In genomic region chr10:71218228-71218892, GRCm38 (mm10) we compare ENCODE assay signal across 8 mouse cellular contexts. TPM values are rescaled to one million over a fixed set of nuclear protein-coding genes. Genes with fewer than 3 reads are reported as not detected.
DNase-seq lines count a peak whose midpoint lies in the region; ATAC-seq and TF ChIP-seq lines count a peak whose summit lies in the region.

No protein-coding gene starts in this region.

- peaks cover 7% of the 10 kb centered on the region; the same call in 1 of the 2 replicates for H3K36me3 ChIP-seq in lung, embryonic 15.5 days

- TF ChIP-seq CTCF in cerebellum, adult 2 months (IDR thresholded peaks at IDR 0.05; ENCODE audit: borderline replicate concordance, insufficient read depth, low read depth, low read length) = peak; percentile 89

- H3K4me3 ChIP-seq in cerebellum, adult 2 months (replicated peaks; ENCODE audit: insufficient read depth, low read depth, low read length) = no peak overlapping the region
- no peak overlapping the region for H3K4me3 ChIP-seq in lung, embryonic 15.5 days

- H3K27ac ChIP-seq in cerebellum, adult 2 months (ENCODE audit: insufficient read depth, low read length) = no peak overlapping the region
- H3K27ac ChIP-seq in lung, embryonic 15.5 days = no peak overlapping the region

- peaks cover 2% of the 10 kb centered on the region; the same call in 1 of the 2 replicates for H3K4me1 ChIP-seq in cerebellum, adult 2 months (ENCODE audit: control insufficient read depth, insufficient read depth, low read length)
- no peaks in the 10 kb centered on the region for H3K4me1 ChIP-seq in lung, embryonic 15.5 days

- no peak overlapping the region for H3K4me2 ChIP-seq in lung, embryonic 15.5 days

- 13% methylated on average over 8 of the region's 8 CpGs for WGBS in cerebellum, adult 2 months
- WGBS in lung, embryonic 15.5 days = 10% methylated on average over 8 of the region's 8 CpGs

- TF ChIP-seq POLR2A in cerebellum, adult 2 months (IDR thresholded peaks at IDR 0.05; ENCODE audit: borderline replicate concordance, insufficient read depth, low read length) = no peak

- H3K27me3 ChIP-seq in cerebellum, adult 2 months (ENCODE audit: control insufficient read depth, insufficient read depth, low read length) = no peaks in the 10 kb centered on the region
- no peaks in the 10 kb centered on the region for H3K27me3 ChIP-seq in lung, embryonic 15.5 days

- ATAC-seq in hematopoietic stem cell, adult 5-6 weeks (replicated peaks in 1 of 2; ENCODE audit: insufficient read depth in 1 of 2, low FRiP score in 2 of 2, low TSS enrichment in 1 of 2, low read depth in 1 of 2, poor library complexity in 2 of 2, severe bottlenecking in 2 of 2) = peak; percentile 83 to 87
- peak; percentile 56; the same call in 1 of the 2 replicates for ATAC-seq in lung, embryonic 15.5 days (ENCODE audit: borderline replicate concordance, extremely low read depth, low FRiP score, low TSS enrichment)

- DNase-seq in MEL-GATA-1-ER (ENCODE audit: extremely low read depth, low read depth) = peak; percentile 39
- DNase-seq in cerebellum, adult 2 months = peak; percentile 68 to 79
- peak; percentile 84 for DNase-seq in forelimb bud, embryonic 11.5 days (ENCODE audit: low read depth, low spot score)
- peak; percentile 59 to 88 for DNase-seq in layer of hippocampus, adult 8-10 months (ENCODE audit: low spot score in 2 of 2)
- DNase-seq in ovary, postnatal 14 days (ENCODE audit: low spot score) = peak; percentile 84
- DNase-seq in thymus, postnatal 10 days (ENCODE audit: low spot score in 2 of 2) = peak; percentile 23 to 70

- H3K9ac ChIP-seq in lung, embryonic 15.5 days = no peak overlapping the region

- no peaks in the 10 kb centered on the region for H3K9me3 ChIP-seq in lung, embryonic 15.5 days

RNA-seq across cellular contexts. Expression of gene Tfam, which starts 19.7 kb away (rescaled TPM):
- 23.0 and 27.2 TPM in 2 replicates for polyA plus RNA-seq in cerebellum, adult 2 months (2012; rRNA removed)
- total RNA-seq in hematopoietic stem cell, adult 5-6 weeks (2017) = 146 and 177 TPM in 2 replicates
- total RNA-seq in layer of hippocampus, adult 8-10 months (2022) = 10 to 100 TPM; 40.2 to 54.4 (median 44.8) TPM
- 67.9 and 68.6 TPM in 2 replicates for polyA plus RNA-seq in lung, embryonic 15.5 days (2015; fragmentation: Nextera tagmentation; extraction: Ambion mirVana)

RNA-seq across cellular contexts. Expression of gene Bicc1, which starts 58.9 kb away (rescaled TPM):
- polyA plus RNA-seq in cerebellum, adult 2 months (2012; rRNA removed) = 2.6 and 3.3 TPM in 2 replicates
- total RNA-seq in hematopoietic stem cell, adult 5-6 weeks (2017) = 0.40 TPM in 1 of 2 replicates, not detected in the other
- 1 to 10 TPM; 4.8 to 7.1 (median 5.3) TPM for total RNA-seq in layer of hippocampus, adult 8-10 months (2022)
- 20.7 and 20.9 TPM in 2 replicates for polyA plus RNA-seq in lung, embryonic 15.5 days (2015; fragmentation: Nextera tagmentation; extraction: Ambion mirVana)
